Mouse (Mus musculus) E14TG2a.4 (cell line): ENCODE measurements around the gene Sla2.

Source experiments
- CTCF ChIP-seq: conservative IDR thresholded peaks from 2 replicates; pipeline ENCODE4 v1.5.1; 2014; ENCODE audit warnings: low read length
- POU5F1 ChIP-seq: IDR thresholded peaks from 2 replicates; pipeline ENCODE4 v1.6.1; 2014; ENCODE audit warnings: low read length, borderline replicate concordance

- TF ChIP-seq POU5F1 (no peak), CTCF (no peak)
Measured at GRCm38 (mm10) chr2:156834336-156834735, 52.7 kb downstream of the Sla2 start.
